Mouse (Mus musculus) megakaryocyte-erythroid progenitor cell, adult 5-6 weeks (primary cell): Measurements from ENCODE around the gene Klhdc1. TPM values are rescaled to one million over a fixed set of nuclear protein-coding genes. Genes with fewer than 3 reads are reported as not detected.

Experiments used
- total RNA-seq, 2 experiments: library from RNA; stranded (forward) in 1 of 2; stranded (reverse) in 1 of 2; fragments of 200-1000, 215-1000 nt in 1 of 2; fragments of >200 nt in 1 of 2; fragmentation: Nextera tagmentation in 1 of 2; gene quantifications; 2 replicates each; pipeline ENCODE4 v1.2.3; 2014 to 2017

Klhdc1 gene
- total RNA-seq, 2 experiments from 2014 or later: 6.3 to 7.3 TPM

Other genes with a start within 250 kb of the Klhdc1 start
- 4,414 and 4,457 TPM in 2 replicates for gene Rps29, start 82.0 kb upstream of the Klhdc1 start, total RNA-seq (2014; fragmentation: Nextera tagmentation)
- gene Rps29, start 82.0 kb upstream of the Klhdc1 start, total RNA-seq (2017): 1,975 and 2,681 TPM in 2 replicates
- 29.1 and 39.8 TPM in 2 replicates for gene Lrr1, start 72.4 kb upstream of the Klhdc1 start, total RNA-seq (2014; fragmentation: Nextera tagmentation)
- gene Lrr1, start 72.4 kb upstream of the Klhdc1 start, total RNA-seq (2017): 6.3 and 18.6 TPM in 2 replicates
- gene Rpl36al, start 57.1 kb upstream of the Klhdc1 start, total RNA-seq (2014; fragmentation: Nextera tagmentation): 987 and 1,085 TPM in 2 replicates
- 1,369 and 1,396 TPM in 2 replicates for gene Rpl36al, start 57.1 kb upstream of the Klhdc1 start, total RNA-seq (2017)
- gene Mgat2, start 57.0 kb upstream of the Klhdc1 start, total RNA-seq (2014; fragmentation: Nextera tagmentation): 30.1 and 32.4 TPM in 2 replicates
- 69.0 and 75.7 TPM in 2 replicates for gene Mgat2, start 57.0 kb upstream of the Klhdc1 start, total RNA-seq (2017)
- gene Gm49383, start 44.1 kb upstream of the Klhdc1 start, total RNA-seq (2014; fragmentation: Nextera tagmentation): 7.8 and 24.2 TPM in 2 replicates
- gene Gm49383, start 44.1 kb upstream of the Klhdc1 start, total RNA-seq (2017): 42.3 and 48.1 TPM in 2 replicates
- 2.4 and 11.9 TPM in 2 replicates for gene Dnaaf2, start 42.7 kb upstream of the Klhdc1 start, total RNA-seq (2014; fragmentation: Nextera tagmentation)
- 6.0 and 10.7 TPM in 2 replicates for gene Dnaaf2, start 42.7 kb upstream of the Klhdc1 start, total RNA-seq (2017)
- 24.6 and 33.2 TPM in 2 replicates for gene Gm49384, start 36.9 kb upstream of the Klhdc1 start, total RNA-seq (2014; fragmentation: Nextera tagmentation)
- gene Gm49384, start 36.9 kb upstream of the Klhdc1 start, total RNA-seq (2017): 18.5 and 30.4 TPM in 2 replicates
- 67.3 and 69.2 TPM in 2 replicates for gene Pole2, start 13.0 kb upstream of the Klhdc1 start, total RNA-seq (2014; fragmentation: Nextera tagmentation)
- gene Pole2, start 13.0 kb upstream of the Klhdc1 start, total RNA-seq (2017): 39.8 and 44.5 TPM in 2 replicates
- gene Klhdc2, start 55.5 kb downstream of the Klhdc1 start, total RNA-seq (2014; fragmentation: Nextera tagmentation): 55.9 and 87.4 TPM in 2 replicates
- 90.1 and 107 TPM in 2 replicates for gene Klhdc2, start 55.5 kb downstream of the Klhdc1 start, total RNA-seq (2017)
- 70.0 and 101 TPM in 2 replicates for gene Nemf, start 116.0 kb downstream of the Klhdc1 start, total RNA-seq (2014; fragmentation: Nextera tagmentation)
- 168 and 179 TPM in 2 replicates for gene Nemf, start 116.0 kb downstream of the Klhdc1 start, total RNA-seq (2017)
- gene Arf6, start 131.0 kb downstream of the Klhdc1 start, total RNA-seq (2014; fragmentation: Nextera tagmentation): 76.7 and 105 TPM in 2 replicates
- gene Arf6, start 131.0 kb downstream of the Klhdc1 start, total RNA-seq (2017): 98.8 and 150 TPM in 2 replicates
- gene Gm9887, start 131.3 kb downstream of the Klhdc1 start, total RNA-seq (2014; fragmentation: Nextera tagmentation): not detected in 2 replicates
- not detected in 2 replicates for gene Gm9887, start 131.3 kb downstream of the Klhdc1 start, total RNA-seq (2017)